Mouse (Mus musculus) ES-E14 (cell line): ENCODE results near the gene Phyh. TPM values are rescaled to one million over a fixed set of nuclear protein-coding genes. Genes with fewer than 3 reads are reported as not detected.

Source experiments
- DNase-seq: peaks from one replicate; pipeline ENCODE4 v3.0.0-alpha.2; 2013; ENCODE audit warnings: low read depth, low spot score
- H3K27ac ChIP-seq: 2 replicates; pipeline ENCODE4 v1.5.1; 2012; ENCODE audit warnings: low read depth, mild to moderate bottlenecking, low read length, moderate library complexity, mixed read lengths; ENCODE audit not compliant: poor library complexity, insufficient read depth, severe bottlenecking
- H3K36me3 ChIP-seq: 2 replicates; pipeline ENCODE4 v1.6.1; 2012; ENCODE audit warnings: mild to moderate bottlenecking, low read length, moderate library complexity, mixed read lengths; ENCODE audit not compliant: control insufficient read depth, poor library complexity, insufficient read depth, severe bottlenecking
- H3K4me1 ChIP-seq, 2 experiments: fragments of 150-350 bp in 1 of 2; sonication (generic) in 1 of 2; 2 replicates each; pipeline ENCODE4 v1.6.1; 2012; ENCODE audit warnings: low read length in 2 of 2, mild to moderate bottlenecking in 1 of 2, mixed read lengths in 1 of 2; ENCODE audit not compliant: control insufficient read depth in 2 of 2, insufficient read depth in 2 of 2, poor library complexity in 1 of 2
- H3K4me3 ChIP-seq, 2 experiments: fragments of 150-350 bp in 1 of 2; sonication (generic) in 1 of 2; 2 replicates each; pipeline ENCODE4 v1.5.1; 2012; ENCODE audit warnings: low read length in 2 of 2, low read depth in 1 of 2, mild to moderate bottlenecking in 1 of 2, mixed read lengths in 1 of 2; ENCODE audit not compliant: insufficient read depth in 1 of 2, poor library complexity in 1 of 2, severe bottlenecking in 1 of 2
- H3K9ac ChIP-seq: 2 replicates; pipeline ENCODE4 v1.6.1; 2012; ENCODE audit warnings: low read depth, mild to moderate bottlenecking, low read length, mixed read lengths; ENCODE audit not compliant: poor library complexity, insufficient read depth, severe bottlenecking
- H3K9me3 ChIP-seq: fragments of 150-350 bp; sonication (generic); 2 replicates; pipeline ENCODE4 v1.6.1; 2012; ENCODE audit warnings: low read depth, mild to moderate bottlenecking, low read length; ENCODE audit not compliant: control insufficient read depth, insufficient read depth
- CHD2 ChIP-seq: IDR thresholded peaks from 2 replicates; pipeline ENCODE4 v1.6.1; 2014; ENCODE audit warnings: mild to moderate bottlenecking, low read depth, low read length, inconsistent platforms
- HCFC1 ChIP-seq: IDR thresholded peaks from 2 replicates; pipeline ENCODE4 v1.6.1; 2012; ENCODE audit warnings: low read length, inconsistent platforms, borderline replicate concordance; ENCODE audit not compliant: insufficient read depth
- MAFK ChIP-seq: IDR thresholded peaks from 2 replicates; pipeline ENCODE4 v1.6.1; 2014; ENCODE audit warnings: mild to moderate bottlenecking, low read depth, low read length, inconsistent platforms; ENCODE audit not compliant: insufficient read depth
- ZC3H11A ChIP-seq: IDR thresholded peaks from 2 replicates; pipeline ENCODE4 v1.6.1; 2012; ENCODE audit warnings: low read depth, mild to moderate bottlenecking, inconsistent platforms, low read length, borderline replicate concordance
- ZNF384 ChIP-seq: IDR thresholded peaks from 2 replicates; pipeline ENCODE4 v1.6.1; 2012; ENCODE audit warnings: low read depth, low read length, inconsistent platforms
- in situ Hi-C, 2 experiments: fragments of 600-800 bp; cut with MboI; formaldehyde crosslinking; loops; one replicate each; pipeline ENCODE4 v1.15.1; 2025; ENCODE audit warnings: low sequenced_read_pairs in 2 of 2, inconsistent platforms in 1 of 2; ENCODE audit not compliant: unreplicated experiment in 2 of 2
- total RNA-seq: library from RNA; depleted of rRNA; stranded (reverse); fragments of 300-350 nt; gene quantifications from 2 replicates; pipeline ENCODE4 v1.2.3, GENCODE M21; 2012

The Phyh gene
- total RNA-seq, 1 experiment: 22.0 TPM

- Histone ChIP-seq H3K4me3 (no peak overlapping the region), H3K27ac (no peak overlapping the region), H3K4me1 (peaks cover 0 to 2% of the 10 kb centered on the region in 2 experiments; a peak in 2 of 4 replicates), H3K36me3 (peaks cover 24% of the 10 kb centered on the region), H3K9ac (no peak overlapping the region), H3K9me3 (no peaks in the 10 kb centered on the region)
- in situ Hi-C loops: no loop called here
- no peak for TF ChIP-seq MAFK
- no peak for TF ChIP-seq HCFC1
- TF ChIP-seq CHD2: no peak
- TF ChIP-seq ZC3H11A: no peak
- no peak for TF ChIP-seq ZNF384
- no peak for DNase-seq
Measured at GRCm38 (mm10) chr2:4907120-4907519, 11.7 kb upstream of the Phyh start.

GRCm38 (mm10) chr2:4907916-4908315 lies 10.9 kb upstream of the Phyh start:
- in situ Hi-C loops: no loop called here
- TF ChIP-seq CHD2 (no peak), MAFK (no peak), HCFC1 (no peak), ZNF384 (no peak)

GRCm38 (mm10) chr2:4908771-4909315 lies 10.0 kb upstream of the Phyh start:
- DNase-seq: no peak
- no peaks in the 10 kb centered on the region for H3K9me3 ChIP-seq
- peaks cover 22% of the 10 kb centered on the region for H3K36me3 ChIP-seq
- no peak overlapping the region for H3K9ac ChIP-seq
- H3K27ac ChIP-seq: no peak overlapping the region
- no peak for TF ChIP-seq CHD2
- TF ChIP-seq ZC3H11A: no peak
- TF ChIP-seq HCFC1: no peak
- no peak for TF ChIP-seq MAFK
- no peak for TF ChIP-seq ZNF384
- in situ Hi-C loops: no loop called here
- no peak overlapping the region for H3K4me3 ChIP-seq
- H3K4me1 ChIP-seq: peaks cover 0 to 2% of the 10 kb centered on the region in 2 experiments; a peak in 2 of 4 replicates

More at GRCm38 (mm10) chr2:4907916-4908315, 10.9 kb upstream of the Phyh start:
- Histone ChIP-seq H3K27ac (no peak overlapping the region), H3K36me3 (peaks cover 22% of the 10 kb centered on the region), H3K9me3 (no peaks in the 10 kb centered on the region), H3K4me1 (peaks cover 0 to 2% of the 10 kb centered on the region in 2 experiments; a peak in 2 of 4 replicates), H3K9ac (no peak overlapping the region), H3K4me3 (no peak overlapping the region)
- DNase-seq: no peak

GRCm38 (mm10) chr2:4909909-4910308 lies 8.9 kb upstream of the Phyh start:
- H3K4me3 ChIP-seq: no peak overlapping the region
- peaks cover 0 to 2% of the 10 kb centered on the region in 2 experiments; a peak in 2 of 4 replicates for H3K4me1 ChIP-seq
- H3K9ac ChIP-seq: no peak overlapping the region
- H3K9me3 ChIP-seq: no peaks in the 10 kb centered on the region
- H3K36me3 ChIP-seq: peaks cover 19% of the 10 kb centered on the region
- H3K27ac ChIP-seq: no peak overlapping the region
- no peak for TF ChIP-seq CHD2
- TF ChIP-seq ZC3H11A: no peak
- TF ChIP-seq HCFC1: no peak
- TF ChIP-seq MAFK: no peak
- TF ChIP-seq ZNF384: no peak
- DNase-seq: no peak
- in situ Hi-C loops: no loop called here

- TF ChIP-seq ZNF384: no peak
- TF ChIP-seq MAFK: no peak
- TF ChIP-seq CHD2: no peak
- no peak for TF ChIP-seq ZC3H11A
- TF ChIP-seq HCFC1: no peak
- Histone ChIP-seq H3K4me3 (no peak overlapping the region), H3K9me3 (no peaks in the 10 kb centered on the region), H3K4me1 (no peaks in the 10 kb centered on the region; a peak in 1 of 4 replicates), H3K27ac (no peak overlapping the region), H3K36me3 (peaks cover 15% of the 10 kb centered on the region), H3K9ac (no peak overlapping the region)
- DNase-seq: no peak
- in situ Hi-C loops: no loop called here
Measured at GRCm38 (mm10) chr2:4910521-4910920, 8.3 kb upstream of the Phyh start.
